Mouse (Mus musculus) ES-Bruce4 (cell line): ENCODE measurements at regions not wholly inside any gene's neighbourhood (a gene's known extent, or its start where the extent isn't known, plus 50 kb on each side); places are given as distances from the start of the nearest gene placed in this dataset.

ENCODE experiments used
- H3K27ac ChIP-seq: 2 replicates; pipeline ENCODE4 v1.5.1; 2012; ENCODE audit warnings: low read length, inconsistent platforms; ENCODE audit not compliant: insufficient read depth
- H3K27me3 ChIP-seq: 2 replicates; pipeline ENCODE4 v1.6.1; 2012; ENCODE audit warnings: mild to moderate bottlenecking, low read length, inconsistent platforms; ENCODE audit not compliant: control insufficient read depth, poor library complexity, insufficient read depth, severe bottlenecking
- H3K36me3 ChIP-seq: 2 replicates; pipeline ENCODE4 v1.6.1; 2012; ENCODE audit warnings: inconsistent platforms, mild to moderate bottlenecking, low read length, moderate library complexity; ENCODE audit not compliant: control insufficient read depth, poor library complexity, insufficient read depth, severe bottlenecking
- H3K4me1 ChIP-seq: one replicate; pipeline ENCODE4 v1.8.1; 2011; ENCODE audit warnings: low read length; ENCODE audit not compliant: control insufficient read depth, insufficient read depth
- H3K4me3 ChIP-seq: 2 replicates; pipeline ENCODE4 v1.5.1; 2011; ENCODE audit warnings: low read depth, mild to moderate bottlenecking, low read length
- H3K9ac ChIP-seq: 2 replicates; pipeline ENCODE4 v1.6.1; 2012; ENCODE audit warnings: low read depth, mild to moderate bottlenecking, inconsistent platforms; ENCODE audit not compliant: poor library complexity, severe bottlenecking
- H3K9me3 ChIP-seq: replicated peaks from 2 replicates; pipeline ENCODE4 v1.6.1; 2012; ENCODE audit warnings: mild to moderate bottlenecking, low read length, inconsistent platforms; ENCODE audit not compliant: control insufficient read depth, poor library complexity, insufficient read depth, severe bottlenecking
- CTCF ChIP-seq: IDR thresholded peaks from one replicate; pipeline ENCODE4 v1.8.1; 2011; ENCODE audit warnings: low read depth, low read length
- EP300 ChIP-seq: IDR thresholded peaks from 2 replicates; pipeline ENCODE4 v1.6.1; 2011; ENCODE audit warnings: low read depth, low read length; ENCODE audit not compliant: insufficient read depth
- POLR2A ChIP-seq: IDR thresholded peaks from one replicate; pipeline ENCODE4 v1.8.1; 2011; ENCODE audit warnings: low read length; ENCODE audit not compliant: insufficient read depth

- Histone ChIP-seq H3K4me1 (no peaks in the 10 kb centered on the region), H3K9ac (no peak overlapping the region), H3K4me3 (no peak overlapping the region), H3K27ac (no peak overlapping the region), H3K36me3 (no peaks in the 10 kb centered on the region), H3K27me3 (no peaks in the 10 kb centered on the region), H3K9me3 (peaks cover 2% of the 10 kb centered on the region; the same call in 1 of the 2 replicates)
- no peak for TF ChIP-seq CTCF
- no peak for TF ChIP-seq POLR2A
- no peak for TF ChIP-seq EP300
Observed at GRCm38 (mm10) chr7:37220476-37220875, 522.6 kb downstream of the Tshz3 start.

- Histone ChIP-seq H3K9ac (no peak overlapping the region), H3K36me3 (no peaks in the 10 kb centered on the region), H3K27me3 (no peaks in the 10 kb centered on the region), H3K27ac (no peak overlapping the region), H3K4me3 (no peak overlapping the region), H3K9me3 (no peaks in the 10 kb centered on the region), H3K4me1 (no peaks in the 10 kb centered on the region)
- TF ChIP-seq CTCF, result no peak
- no peak for TF ChIP-seq POLR2A
- TF ChIP-seq EP300, result no peak
Observed at GRCm38 (mm10) chr7:37226423-37226822, 528.5 kb downstream of the Tshz3 start.

- Histone ChIP-seq H3K4me3 (no peak overlapping the region), H3K4me1 (no peaks in the 10 kb centered on the region), H3K9me3 (no peaks in the 10 kb centered on the region), H3K27me3 (no peaks in the 10 kb centered on the region), H3K36me3 (no peaks in the 10 kb centered on the region), H3K9ac (no peak overlapping the region), H3K27ac (no peak overlapping the region)
- TF ChIP-seq POLR2A (no peak), CTCF (no peak), EP300 (no peak)
Observed at GRCm38 (mm10) chr7:37230641-37231347, 532.9 kb downstream of the Tshz3 start.

- Histone ChIP-seq H3K4me3 (no peak overlapping the region), H3K9ac (no peak overlapping the region)
Observed at GRCm38 (mm10) chr7:37240832-37241231, 532.6 kb downstream of the Zfp536 start.

GRCm38 (mm10) chr7:37241781-37242180 is 531.7 kb downstream of the Zfp536 start:
- Histone ChIP-seq H3K36me3 (no peaks in the 10 kb centered on the region), H3K4me3 (no peak overlapping the region), H3K27me3 (no peaks in the 10 kb centered on the region), H3K4me1 (no peaks in the 10 kb centered on the region), H3K9me3 (no peaks in the 10 kb centered on the region), H3K27ac (no peak overlapping the region), H3K9ac (no peak overlapping the region)
- no peak for TF ChIP-seq EP300
- TF ChIP-seq POLR2A, result no peak
- TF ChIP-seq CTCF, result no peak

More at GRCm38 (mm10) chr7:37240832-37241231, 532.6 kb downstream of the Zfp536 start:
- Histone ChIP-seq H3K9me3 (no peaks in the 10 kb centered on the region), H3K4me1 (no peaks in the 10 kb centered on the region), H3K27me3 (no peaks in the 10 kb centered on the region), H3K36me3 (no peaks in the 10 kb centered on the region), H3K27ac (no peak overlapping the region)
- no peak for TF ChIP-seq POLR2A
- no peak for TF ChIP-seq CTCF
- TF ChIP-seq EP300, result no peak

- no peak overlapping the region for H3K27ac ChIP-seq
- H3K9ac ChIP-seq, result no peak overlapping the region
- no peaks in the 10 kb centered on the region for H3K36me3 ChIP-seq
- no peaks in the 10 kb centered on the region for H3K4me1 ChIP-seq
- no peaks in the 10 kb centered on the region; the same call in 1 of the 2 replicates for H3K27me3 ChIP-seq
- H3K9me3 ChIP-seq, result no peaks in the 10 kb centered on the region
- no peak for TF ChIP-seq POLR2A
- no peak for TF ChIP-seq EP300
- TF ChIP-seq CTCF, result no peak
- no peak overlapping the region for H3K4me3 ChIP-seq
Observed at GRCm38 (mm10) chr7:37242476-37242875, 531.0 kb downstream of the Zfp536 start.
